Mouse (Mus musculus): ENCODE data around the gene Gm49339.

GRCm38 (mm10) chr10:51432940-51433339 is 47.5 kb upstream of the Gm49339 start:
- TF ChIP-seq CTCF (IDR thresholded peaks at IDR 0.05 in 2 of 3, conservative IDR thresholded peaks at IDR 0.05 in 1 of 3; ENCODE audit: control insufficient read depth in 1 of 3, insufficient read depth in 1 of 3, low read depth in 2 of 3, low read length in 3 of 3, poor library complexity in 1 of 3, severe bottlenecking in 1 of 3) (no peak), POLR2A (IDR thresholded peaks at IDR 0.05; ENCODE audit: control insufficient read depth in 1 of 2, insufficient read depth in 1 of 2, low read depth in 1 of 2, low read length in 2 of 2, poor library complexity in 1 of 2) (no peak), EP300 (IDR thresholded peaks at IDR 0.05; ENCODE audit: low read depth in 1 of 2, low read length in 2 of 2) (peak; percentile 95 to 97), E2F4 (IDR thresholded peaks at IDR 0.05; ENCODE audit: borderline replicate concordance, low read depth, low read length) (no peak)
